14 mouse cellular contexts compared by ENCODE assay signal in the genomic region with DNA sequence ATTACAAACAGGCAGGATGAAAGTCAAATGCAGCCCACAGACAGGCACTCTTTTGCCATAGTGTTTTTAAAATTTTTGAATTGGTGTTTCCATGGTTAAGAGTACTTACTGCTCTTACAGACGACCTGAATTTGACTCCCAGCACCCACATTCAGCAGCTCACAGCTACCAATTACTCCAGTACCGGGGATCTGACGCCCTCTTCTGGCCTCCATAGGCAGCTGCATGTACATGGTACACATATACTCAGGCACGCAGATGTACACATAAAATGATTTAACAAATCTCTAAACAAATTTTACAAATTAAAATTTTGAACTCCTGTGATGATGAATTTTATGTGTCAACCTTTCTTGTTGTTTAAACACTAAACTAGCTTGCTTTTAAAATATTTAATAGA.
"Had no signal": no experiment of that assay in that cellular context is flagged by ENCODE, and none has a peak within 500 bp of the region (broad histone marks: within the 10 kb centered on the region; RNA-seq: fewer than 3 reads in every experiment).

No protein-coding gene starts in this region.

- H3K4me3 ChIP-seq: limb, embryonic 15.5 days; lung, embryonic 15.5 days; megakaryocyte, embryonic 14.5 days; midbrain, embryonic 15.5 days; neural tube, embryonic 12.5 days had no signal

- H3K27me3 ChIP-seq: limb, embryonic 15.5 days; lung, embryonic 15.5 days; midbrain, embryonic 15.5 days; neural tube, embryonic 12.5 days had no signal

- DNase-seq: kidney, adult 8-10 months; kidney, postnatal 25 days; lung, postnatal 14 days; thymus, adult 2 months; thymus, postnatal 25 days had no signal

- ATAC-seq: intestine, postnatal 0 days; midbrain, embryonic 15.5 days had no signal

- H3K9ac ChIP-seq: limb, embryonic 15.5 days; lung, embryonic 15.5 days; midbrain, embryonic 15.5 days; neural tube, embryonic 12.5 days had no signal

- H3K4me2 ChIP-seq: limb, embryonic 15.5 days; lung, embryonic 15.5 days; midbrain, embryonic 11.5 days; midbrain, embryonic 15.5 days; neural tube, embryonic 12.5 days had no signal

- H3K36me3 ChIP-seq: limb, embryonic 15.5 days; lung, embryonic 15.5 days; midbrain, embryonic 15.5 days; neural tube, embryonic 12.5 days had no signal

- H3K9me3 ChIP-seq: limb, embryonic 15.5 days; lung, embryonic 15.5 days; midbrain, embryonic 15.5 days; neural tube, embryonic 12.5 days had no signal

- H3K27ac ChIP-seq: limb, embryonic 15.5 days; lung, embryonic 15.5 days; macrophage; midbrain, embryonic 15.5 days; neural tube, embryonic 12.5 days; stomach, postnatal 0 days had no signal

- H3K4me1 ChIP-seq: limb, embryonic 15.5 days; lung, embryonic 15.5 days; midbrain, embryonic 15.5 days; neural tube, embryonic 12.5 days had no signal
